Mouse (Mus musculus) heart, postnatal 0 days (tissue): ENCODE measurements at regions not wholly inside any gene's neighbourhood (a gene's known extent, or its start where the extent isn't known, plus 50 kb on each side); places are given as distances from the start of the nearest gene placed in this dataset.

ENCODE experiments used
- CTCF ChIP-seq: IDR thresholded peaks from 2 replicates; pipeline ENCODE4 v1.5.1; 2016; ENCODE audit warnings: antibody characterized with exemption, control low read depth, low read depth
- EP300 ChIP-seq: IDR thresholded peaks from 2 replicates; pipeline ENCODE4 v1.6.1; 2016; ENCODE audit warnings: antibody characterized with exemption, low read depth

- TF ChIP-seq CTCF (no peak), EP300 (no peak)
Observed at GRCm38 (mm10) chr7:145127180-145127579, 80.7 kb downstream of the 1810010D01Rik start.
